Mouse (Mus musculus) hindbrain, embryonic 12.5 days (tissue): ENCODE data around the gene Trnt1. TPM values are rescaled to one million over a fixed set of nuclear protein-coding genes. Genes with fewer than 3 reads are reported as not detected.

Experiments used
- ATAC-seq: fragments of 200-750 bp; cut with Nextera tagmentation; 2 replicates; pipeline ENCODE4 v1.8.0; 2017; ENCODE audit warnings: moderate TSS enrichment; ENCODE audit not compliant: low FRiP score
- H3K27ac ChIP-seq: fragments of 300-500 bp; sonication (generic); 2 replicates; pipeline ENCODE4 v1.5.1; 2016; ENCODE audit warnings: mild to moderate bottlenecking
- H3K27me3 ChIP-seq: fragments of 300-500 bp; sonication (generic); 2 replicates; pipeline ENCODE4 v1.6.1; 2016; ENCODE audit warnings: mild to moderate bottlenecking
- H3K36me3 ChIP-seq: fragments of 300-500 bp; sonication (generic); 2 replicates; pipeline ENCODE4 v1.6.1; 2016; ENCODE audit warnings: mild to moderate bottlenecking
- H3K4me1 ChIP-seq: fragments of 300-500 bp; sonication (generic); 2 replicates; pipeline ENCODE4 v1.6.1; 2016
- H3K4me2 ChIP-seq: fragments of 300-500 bp; sonication (generic); replicated peaks from 2 replicates; pipeline ENCODE4 v1.6.1; 2016; ENCODE audit warnings: mild to moderate bottlenecking
- H3K4me3 ChIP-seq: fragments of 300-500 bp; sonication (generic); 2 replicates; pipeline ENCODE4 v1.5.1; 2016; ENCODE audit warnings: mild to moderate bottlenecking
- H3K9ac ChIP-seq: fragments of 300-500 bp; sonication (generic); 2 replicates; pipeline ENCODE4 v1.6.1; 2016; ENCODE audit warnings: mild to moderate bottlenecking, moderate library complexity
- H3K9me3 ChIP-seq: fragments of 300-500 bp; sonication (generic); replicated peaks from 2 replicates; pipeline ENCODE4 v1.6.1; 2016; ENCODE audit warnings: mild to moderate bottlenecking
- WGBS: fragments of 180-500 bp; shearing (Covaris S2); methylation state at CpG from one replicate; pipeline ENCODE4 v1.1.7; 2016; 5-methylcytosine and 5-hydroxymethylcytosine counted together
- polyA plus RNA-seq: library from polyadenylated mRNA; unstranded; fragments of >200 nt; fragmentation: Nextera tagmentation; extraction: Ambion mirVana; gene quantifications from 2 replicates; pipeline ENCODE4 v1.2.1, GENCODE M21; 2016

Trnt1 gene
- polyA plus RNA-seq: 63.8 and 72.3 TPM in 2 replicates

DNA sequence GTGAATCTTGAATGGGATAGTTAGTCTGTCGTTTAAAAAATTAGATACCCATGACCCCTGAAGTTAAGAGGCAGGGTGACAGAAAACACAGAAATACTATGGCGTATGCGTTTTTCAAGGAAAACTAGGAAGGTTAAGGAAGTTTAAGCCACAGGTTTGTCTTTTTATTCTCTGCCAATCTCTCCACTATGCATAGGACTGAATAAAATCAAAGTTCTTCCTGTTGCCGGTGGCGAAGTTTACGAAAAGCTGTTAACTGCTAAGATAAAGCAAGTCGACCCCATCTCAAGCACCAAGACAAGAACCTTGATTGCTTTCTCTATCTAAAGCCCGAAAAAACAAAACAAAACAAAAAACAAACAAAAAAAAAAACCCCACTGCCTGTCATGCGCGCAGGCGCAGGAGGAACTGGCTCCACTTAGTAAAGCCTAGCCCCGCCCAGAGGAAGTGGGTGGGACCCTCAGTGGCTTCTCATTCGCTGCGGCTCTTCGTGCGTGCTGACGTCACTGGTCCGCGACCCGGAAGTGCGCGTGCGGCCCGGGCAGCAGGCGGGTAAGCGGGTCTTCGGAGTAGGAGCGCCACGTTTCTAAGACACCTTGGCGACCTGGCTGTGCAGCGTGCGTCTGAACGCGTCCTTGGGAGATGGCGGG, at the start of gene Trnt1:
TSS of gene Trnt1 (plus strand) at position 481 of the 650 bp plus-strand sequence.
- Histone ChIP-seq H3K4me1 (peaks cover 10% of the 10 kb centered on the region), H3K36me3 (peaks cover 12% of the 10 kb centered on the region; the same call in 1 of the 2 replicates), H3K4me2 (peak within 1 kb of the TSS; percentile 95), H3K27me3 (no peaks in the 10 kb centered on the region), H3K27ac (peak within 1 kb of the TSS; percentile 44; the same call in 1 of the 2 replicates), H3K9ac (peak within 1 kb of the TSS; percentile 67), H3K4me3 (peak within 1 kb of the TSS; percentile 85), H3K9me3 (no peaks in the 10 kb centered on the region)
- WGBS: 9% methylated on average over 35 of the region's 35 CpGs
- peak; percentile 99 for ATAC-seq

DNA sequence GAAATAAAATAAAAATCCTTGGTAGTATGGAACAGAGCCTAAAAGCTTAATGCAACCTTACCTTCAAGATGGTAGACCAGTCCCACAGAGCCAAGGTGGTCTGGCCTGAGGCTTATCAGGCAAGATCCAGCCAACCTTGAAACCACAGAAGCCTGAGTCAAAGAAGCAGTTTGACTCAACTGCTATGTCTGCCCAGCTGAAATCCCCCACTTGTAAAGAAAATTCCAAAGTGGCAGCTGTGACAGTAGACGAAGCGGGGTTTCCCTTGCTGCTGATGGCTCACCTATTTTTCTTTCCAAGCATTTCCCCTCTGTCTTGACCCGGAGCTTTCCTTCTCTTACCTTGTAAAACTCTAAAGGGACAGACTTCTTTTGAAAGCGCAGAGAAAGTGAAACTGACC, 43.3 kb upstream of the Trnt1 start:
- 84% methylated on average over 4 of the region's 4 CpGs for WGBS
- Histone ChIP-seq H3K9ac (no peak overlapping the region), H3K27me3 (no peaks in the 10 kb centered on the region), H3K4me1 (no peaks in the 10 kb centered on the region), H3K36me3 (no peaks in the 10 kb centered on the region), H3K4me2 (no peak overlapping the region), H3K9me3 (no peaks in the 10 kb centered on the region), H3K27ac (no peak overlapping the region), H3K4me3 (no peak overlapping the region)
- ATAC-seq: no peak

DNA sequence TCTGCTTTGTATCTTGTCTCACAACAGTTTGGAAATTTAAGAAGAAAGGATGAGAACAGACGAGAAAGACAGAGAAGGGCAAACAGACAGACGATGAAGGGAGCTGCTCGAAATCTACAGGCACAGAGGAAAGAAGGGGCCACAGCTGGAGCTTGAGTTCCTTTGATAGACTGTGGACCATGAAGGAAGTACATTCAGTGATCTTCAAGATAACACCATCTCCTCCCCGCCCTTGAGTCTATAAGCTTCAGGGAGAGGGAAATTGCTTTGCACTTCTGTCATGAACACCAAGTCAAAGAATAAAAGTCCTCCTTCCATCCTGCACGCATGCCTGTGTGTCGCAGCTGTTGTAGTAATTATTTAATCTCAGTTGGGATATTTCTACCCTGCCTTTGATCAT, 42.8 kb upstream of the Trnt1 start:
- Histone ChIP-seq H3K9ac (no peak overlapping the region), H3K27me3 (no peaks in the 10 kb centered on the region), H3K9me3 (no peaks in the 10 kb centered on the region), H3K27ac (no peak overlapping the region), H3K4me2 (no peak overlapping the region), H3K4me3 (no peak overlapping the region), H3K36me3 (no peaks in the 10 kb centered on the region), H3K4me1 (no peaks in the 10 kb centered on the region)
- WGBS: 83% methylated on average over 6 of the region's 6 CpGs
- no peak for ATAC-seq

DNA sequence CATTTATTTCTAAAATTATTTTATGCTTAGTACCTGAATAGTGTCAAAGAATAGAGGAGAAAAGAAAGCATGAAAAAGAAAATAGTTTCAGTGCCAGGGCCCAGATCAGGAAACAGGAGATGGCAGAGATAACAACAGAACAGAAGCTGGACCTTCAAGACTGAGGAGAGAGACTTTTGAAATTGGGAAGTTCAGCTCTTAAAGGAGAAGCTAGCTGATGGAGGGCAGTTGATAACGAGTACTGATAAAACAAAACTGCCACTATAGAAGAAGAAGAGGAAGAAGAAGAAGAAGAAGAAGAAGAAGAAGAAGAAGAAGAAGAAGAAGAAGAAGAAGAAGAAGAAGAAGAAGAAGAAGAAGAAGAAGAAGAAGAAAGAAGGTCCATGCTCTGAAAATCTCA, 41.2 kb upstream of the Trnt1 start:
- no peak overlapping the region for H3K4me2 ChIP-seq
- H3K27ac ChIP-seq: no peak overlapping the region
- H3K4me1 ChIP-seq: no peaks in the 10 kb centered on the region
- no peaks in the 10 kb centered on the region for H3K36me3 ChIP-seq
- no peak overlapping the region for H3K9ac ChIP-seq
- H3K4me3 ChIP-seq: no peak overlapping the region
- H3K27me3 ChIP-seq: no peaks in the 10 kb centered on the region
- ATAC-seq: no peak
- WGBS: 75% methylated on average over 1 of the region's 1 CpGs
- no peaks in the 10 kb centered on the region for H3K9me3 ChIP-seq

DNA sequence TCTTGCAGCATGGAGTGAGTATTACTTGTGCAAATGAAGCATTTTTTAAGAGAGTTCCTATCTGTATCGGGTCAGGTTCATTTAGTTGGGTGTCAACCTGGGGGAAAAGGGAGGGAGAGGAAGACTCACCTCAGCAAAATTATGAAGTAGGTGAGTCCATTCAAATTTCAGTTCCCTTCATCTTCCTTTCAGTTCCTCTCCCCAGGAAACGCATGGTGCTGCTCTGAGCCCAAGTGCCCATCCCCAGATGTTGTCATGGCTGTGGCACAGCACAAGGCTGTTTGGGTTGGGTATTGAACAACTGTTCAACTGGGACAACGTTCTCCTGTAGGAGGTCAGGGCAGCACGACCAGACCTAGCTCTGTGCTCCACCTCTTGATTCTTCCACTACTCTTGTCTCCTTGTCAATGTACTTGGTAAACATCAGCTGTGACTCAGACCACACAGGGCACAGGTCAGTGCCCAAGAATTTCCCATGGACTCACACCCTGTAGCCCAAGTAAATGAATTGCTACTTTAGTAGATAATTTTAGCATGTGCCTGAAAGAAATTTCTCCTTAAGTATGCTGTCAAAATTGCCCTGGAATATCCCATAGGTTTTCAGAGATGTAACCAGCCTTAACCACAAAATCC, 39.1 kb upstream of the Trnt1 start:
- WGBS: 79% methylated on average over 4 of the region's 4 CpGs
- H3K27me3 ChIP-seq: no peaks in the 10 kb centered on the region
- no peak overlapping the region for H3K4me2 ChIP-seq
- H3K4me3 ChIP-seq: no peak overlapping the region
- no peak overlapping the region for H3K27ac ChIP-seq
- H3K9ac ChIP-seq: no peak overlapping the region
- H3K36me3 ChIP-seq: no peaks in the 10 kb centered on the region
- H3K4me1 ChIP-seq: no peaks in the 10 kb centered on the region
- ATAC-seq: no peak
- H3K9me3 ChIP-seq: no peaks in the 10 kb centered on the region

DNA sequence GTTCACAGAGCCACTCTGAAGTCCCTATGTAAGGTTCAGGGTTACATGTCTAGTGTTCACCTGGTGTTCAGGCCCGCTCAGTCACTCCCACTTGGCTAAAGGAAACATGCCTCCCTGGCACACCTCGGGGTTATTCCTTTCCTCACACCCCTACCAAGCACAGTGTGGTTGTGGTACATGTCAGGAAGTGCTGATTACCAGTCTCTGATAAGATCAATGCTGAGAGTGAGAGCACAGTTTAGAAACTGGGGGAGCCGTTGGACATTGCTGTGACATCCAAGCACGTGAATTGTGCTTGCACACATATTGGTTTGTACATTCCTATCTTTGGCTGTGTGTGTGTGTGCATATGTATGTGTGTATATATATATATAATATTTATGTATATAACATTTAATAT, 36.4 kb upstream of the Trnt1 start:
- WGBS: 89% methylated on average over 4 of the region's 4 CpGs
- H3K9ac ChIP-seq: no peak overlapping the region
- no peak overlapping the region for H3K4me3 ChIP-seq
- ATAC-seq: no peak
- H3K4me2 ChIP-seq: no peak overlapping the region
- H3K4me1 ChIP-seq: no peaks in the 10 kb centered on the region
- H3K36me3 ChIP-seq: no peaks in the 10 kb centered on the region
- H3K27me3 ChIP-seq: no peaks in the 10 kb centered on the region
- no peak overlapping the region for H3K27ac ChIP-seq
- no peaks in the 10 kb centered on the region for H3K9me3 ChIP-seq

DNA sequence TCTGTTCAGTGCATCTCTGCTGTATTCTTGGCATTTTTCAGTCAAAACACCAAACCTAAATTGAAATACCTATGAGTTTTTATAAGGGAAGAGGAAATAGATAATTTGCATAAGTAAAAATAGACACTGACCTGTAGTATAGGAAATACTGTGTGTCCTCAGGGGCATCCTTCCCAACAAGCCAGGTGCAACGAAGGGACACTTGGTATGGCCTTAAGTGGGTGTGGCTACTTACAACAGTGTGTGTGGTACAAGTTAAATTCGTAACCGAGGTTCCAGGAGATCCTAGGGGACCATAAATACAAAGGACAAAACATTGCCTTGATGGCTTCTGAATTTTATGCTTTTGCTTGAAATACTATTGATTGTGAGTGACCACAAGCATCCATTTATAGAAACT, 30.7 kb upstream of the Trnt1 start:
- Histone ChIP-seq H3K27me3 (no peaks in the 10 kb centered on the region), H3K4me1 (no peaks in the 10 kb centered on the region), H3K36me3 (no peaks in the 10 kb centered on the region), H3K4me3 (no peak overlapping the region), H3K27ac (no peak overlapping the region), H3K9ac (no peak overlapping the region), H3K9me3 (no peaks in the 10 kb centered on the region), H3K4me2 (no peak overlapping the region)
- 88% methylated on average over 3 of the region's 3 CpGs for WGBS
- ATAC-seq: no peak

DNA sequence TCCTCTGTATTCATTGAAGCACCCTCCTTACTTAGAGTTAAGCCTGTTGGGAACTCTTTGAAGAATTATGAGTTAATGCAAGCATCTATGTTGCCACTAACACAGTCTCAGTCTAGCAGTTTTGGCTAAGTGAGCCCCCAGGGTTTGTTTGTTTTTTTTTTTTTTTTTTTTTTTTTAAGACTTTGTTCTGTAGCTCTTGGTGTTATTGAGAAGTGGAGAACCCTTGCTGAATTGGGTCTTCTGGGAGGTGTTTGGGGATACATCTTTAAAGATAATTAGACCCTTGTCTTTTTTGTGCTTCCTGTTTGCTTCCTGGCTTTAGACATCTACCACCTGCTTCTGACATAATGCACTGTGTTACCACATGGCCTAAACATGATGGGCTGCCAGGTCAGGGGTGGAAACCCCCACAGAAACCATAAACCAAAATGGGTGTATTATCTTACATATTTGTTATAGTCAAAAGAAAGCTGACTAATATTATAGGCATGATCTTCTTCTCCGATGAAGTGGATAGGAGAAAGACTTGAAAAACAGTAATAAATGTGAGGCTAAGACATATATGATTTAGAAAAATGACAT, 28.6 kb upstream of the Trnt1 start:
- H3K9ac ChIP-seq: no peak overlapping the region
- no peaks in the 10 kb centered on the region for H3K36me3 ChIP-seq
- H3K4me2 ChIP-seq: no peak overlapping the region
- no peak overlapping the region for H3K27ac ChIP-seq
- WGBS: 100% methylated on average over 1 of the region's 1 CpGs
- H3K4me1 ChIP-seq: no peaks in the 10 kb centered on the region
- no peaks in the 10 kb centered on the region for H3K9me3 ChIP-seq
- no peak for ATAC-seq
- no peaks in the 10 kb centered on the region for H3K27me3 ChIP-seq
- H3K4me3 ChIP-seq: no peak overlapping the region

DNA sequence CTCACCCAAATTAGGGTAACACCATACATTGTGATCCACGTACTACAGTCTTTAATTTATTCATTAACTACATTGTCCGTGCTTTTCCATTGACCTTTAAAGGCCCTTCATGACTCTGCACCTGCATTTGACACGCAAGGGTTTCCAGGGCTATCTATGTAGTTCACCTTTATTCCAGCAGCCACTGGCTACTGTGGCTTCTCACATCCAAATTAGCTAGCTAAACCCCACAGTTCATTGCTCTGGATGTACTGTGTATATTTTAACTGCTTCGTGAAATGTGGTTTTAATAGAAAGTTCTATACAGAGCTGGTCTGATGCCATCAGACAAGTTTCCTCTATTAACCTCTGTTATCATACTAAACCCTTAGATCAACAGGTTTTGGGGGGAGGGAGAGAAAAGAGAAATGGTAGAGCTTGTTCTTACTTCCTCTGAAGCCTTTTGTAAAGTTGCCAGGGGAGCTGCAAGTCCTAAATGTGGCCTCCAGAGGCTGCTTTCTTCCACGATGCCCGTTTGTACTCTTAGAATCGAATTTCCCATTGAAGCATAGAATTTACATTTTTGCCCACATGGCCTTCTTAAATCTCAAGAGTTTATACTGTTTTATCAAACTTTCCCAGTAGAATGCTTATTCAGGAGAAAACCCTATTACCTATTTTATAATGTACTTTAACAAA, 25.2 kb upstream of the Trnt1 start:
- no peaks in the 10 kb centered on the region for H3K4me1 ChIP-seq
- WGBS: 78% methylated on average over 7 of the region's 7 CpGs
- H3K9me3 ChIP-seq: no peaks in the 10 kb centered on the region
- no peak overlapping the region for H3K4me2 ChIP-seq
- H3K27ac ChIP-seq: no peak overlapping the region
- ATAC-seq: no peak
- H3K4me3 ChIP-seq: no peak overlapping the region
- H3K9ac ChIP-seq: no peak overlapping the region
- H3K27me3 ChIP-seq: no peaks in the 10 kb centered on the region
- H3K36me3 ChIP-seq: no peaks in the 10 kb centered on the region

DNA sequence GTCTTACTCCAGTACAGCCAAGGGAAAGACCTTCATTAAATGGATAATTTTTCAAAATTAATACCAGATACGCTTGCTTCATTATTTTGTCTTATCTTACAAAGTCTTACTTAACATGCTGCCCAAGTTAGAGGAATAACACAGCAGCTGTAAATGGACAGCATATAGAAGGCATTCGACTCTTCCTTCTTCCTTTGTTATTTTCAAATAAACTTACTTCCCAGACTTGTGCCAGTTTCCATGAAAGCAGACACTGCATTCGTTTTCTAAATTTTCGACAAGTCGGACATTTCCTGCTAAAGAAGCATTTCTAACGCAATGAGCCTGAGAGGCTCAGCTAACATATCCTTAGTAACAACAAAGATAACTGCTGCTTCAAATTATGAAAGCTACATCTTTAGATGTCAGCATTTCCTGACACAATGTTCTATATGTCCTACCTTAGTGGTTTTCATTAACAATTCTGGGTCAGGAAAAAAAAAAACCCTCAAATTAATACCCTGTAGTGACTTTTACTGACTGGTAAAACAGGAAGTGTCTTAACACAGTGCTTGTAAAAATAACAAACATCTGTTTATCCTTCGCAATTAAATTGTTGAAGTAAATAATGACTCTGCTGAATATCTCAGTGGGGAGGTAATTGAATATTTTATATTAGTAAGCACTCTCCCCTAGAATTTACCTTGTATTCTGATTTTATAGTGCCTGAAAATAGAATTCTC, 23.1 kb upstream of the Trnt1 start:
- Histone ChIP-seq H3K36me3 (no peaks in the 10 kb centered on the region), H3K4me2 (no peak overlapping the region), H3K27me3 (no peaks in the 10 kb centered on the region), H3K4me3 (no peak overlapping the region), H3K9ac (no peak overlapping the region), H3K9me3 (no peaks in the 10 kb centered on the region), H3K4me1 (no peaks in the 10 kb centered on the region), H3K27ac (no peak overlapping the region)
- WGBS: 86% methylated on average over 7 of the region's 7 CpGs
- ATAC-seq: no peak

DNA sequence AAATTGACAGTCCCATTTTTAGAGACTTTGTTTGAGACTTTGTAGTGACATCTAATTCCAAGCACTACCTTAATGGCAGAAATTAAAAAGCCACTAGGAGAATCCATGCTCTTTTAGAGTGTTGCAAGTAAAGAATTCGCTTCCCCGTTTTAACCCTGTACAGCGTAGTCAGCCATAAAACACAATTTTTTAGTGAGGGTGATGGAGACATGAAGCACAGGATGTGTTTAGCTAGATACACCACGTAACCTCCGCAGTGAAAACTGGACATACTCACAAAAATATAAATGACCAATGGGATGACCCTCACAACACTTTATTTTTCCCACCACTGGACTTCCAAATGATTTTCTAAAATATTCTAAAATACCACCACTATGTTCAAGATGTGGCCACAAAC, 21.7 kb upstream of the Trnt1 start:
- Histone ChIP-seq H3K27me3 (no peaks in the 10 kb centered on the region), H3K9me3 (no peaks in the 10 kb centered on the region), H3K36me3 (no peaks in the 10 kb centered on the region), H3K27ac (no peak overlapping the region), H3K4me3 (no peak overlapping the region), H3K9ac (no peak overlapping the region), H3K4me1 (no peaks in the 10 kb centered on the region), H3K4me2 (no peak overlapping the region)
- WGBS: 95% methylated on average over 5 of the region's 5 CpGs
- no peak for ATAC-seq

DNA sequence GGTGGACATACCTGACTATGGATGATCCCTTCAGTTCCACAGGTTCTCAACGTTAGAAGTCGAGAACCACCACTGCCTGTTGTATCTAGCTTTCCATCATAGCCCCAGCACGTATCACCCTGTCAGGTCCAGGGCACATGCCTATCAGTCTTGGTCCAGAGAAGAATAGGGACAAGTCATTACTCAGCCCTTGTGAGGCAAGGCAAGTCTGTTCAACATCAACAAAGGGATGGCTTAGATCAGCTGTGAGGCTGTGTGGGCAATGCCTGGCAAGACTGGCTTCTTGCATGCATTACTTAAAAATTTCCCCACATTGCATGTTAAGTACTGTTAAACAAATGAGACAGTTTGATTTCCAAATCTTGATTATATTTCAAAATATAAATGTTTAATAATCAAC, 21.1 kb upstream of the Trnt1 start:
- ATAC-seq: no peak
- H3K4me1 ChIP-seq: no peaks in the 10 kb centered on the region
- H3K4me3 ChIP-seq: no peak overlapping the region
- no peak overlapping the region for H3K27ac ChIP-seq
- H3K36me3 ChIP-seq: no peaks in the 10 kb centered on the region
- 79% methylated on average over 3 of the region's 3 CpGs for WGBS
- H3K4me2 ChIP-seq: no peak overlapping the region
- H3K27me3 ChIP-seq: no peaks in the 10 kb centered on the region
- H3K9ac ChIP-seq: no peak overlapping the region
- H3K9me3 ChIP-seq: no peaks in the 10 kb centered on the region
